Mouse (Mus musculus) olfactory bulb, adult 2 months (tissue): ENCODE measurements at regions not wholly inside any gene's neighbourhood (a gene's known extent, or its start where the extent isn't known, plus 50 kb on each side); places are given as distances from the start of the nearest gene placed in this dataset.

Experiments used
- H3K27ac ChIP-seq: fragments of 200-500 bp; 2 replicates; pipeline ENCODE4 v1.5.1; 2012; ENCODE audit warnings: low read depth, low read length; ENCODE audit not compliant: insufficient read depth
- H3K4me1 ChIP-seq: fragments of 200-500 bp; 2 replicates; pipeline ENCODE4 v1.6.1; 2012; ENCODE audit warnings: low read length; ENCODE audit not compliant: control insufficient read depth, insufficient read depth
- H3K4me3 ChIP-seq: fragments of 200-500 bp; 2 replicates; pipeline ENCODE4 v1.5.1; 2012; ENCODE audit warnings: mild to moderate bottlenecking, low read depth, low read length, moderate library complexity; ENCODE audit not compliant: insufficient read depth
- CTCF ChIP-seq: fragments of 200-500 bp; IDR thresholded peaks from 2 replicates; pipeline ENCODE4 v1.5.1; 2012; ENCODE audit warnings: low read depth, mild to moderate bottlenecking, low read length, moderate library complexity; ENCODE audit not compliant: insufficient read depth
- POLR2A ChIP-seq: fragments of 200-500 bp; IDR thresholded peaks from 2 replicates; pipeline ENCODE4 v1.6.1; 2012; ENCODE audit warnings: mild to moderate bottlenecking, low read depth, low read length, moderate library complexity; ENCODE audit not compliant: insufficient read depth
- WGBS: fragments of 180-500 bp; shearing (Covaris S2); methylation state at CpG from one replicate; pipeline ENCODE4 v1.1.7; 2018; 5-methylcytosine and 5-hydroxymethylcytosine counted together

GRCm38 (mm10) chr4:12677814-12678213 lies 506.0 kb upstream of the Fam92a start:
- H3K4me3 ChIP-seq, result no peak overlapping the region
- no peak overlapping the region for H3K27ac ChIP-seq
- no peaks in the 10 kb centered on the region for H3K4me1 ChIP-seq
- 74% methylated on average over 3 of the region's 3 CpGs for WGBS
- no peak for TF ChIP-seq POLR2A
- no peak for TF ChIP-seq CTCF

GRCm38 (mm10) chr4:12671399-12671798 lies 499.6 kb upstream of the Fam92a start:
- no peak for TF ChIP-seq POLR2A
- H3K4me1 ChIP-seq, result no peaks in the 10 kb centered on the region
- H3K27ac ChIP-seq, result no peak overlapping the region
- WGBS, result 43% methylated on average over 7 of the region's 7 CpGs
- no peak overlapping the region for H3K4me3 ChIP-seq

- H3K27ac ChIP-seq, result no peak overlapping the region
- TF ChIP-seq CTCF (no peak), POLR2A (no peak)
- 37% methylated on average over 2 of the region's 2 CpGs for WGBS
- H3K4me1 ChIP-seq, result peaks cover 2% of the 10 kb centered on the region; the same call in 1 of the 2 replicates
- no peak overlapping the region for H3K4me3 ChIP-seq
Measured at GRCm38 (mm10) chr4:12663176-12663575, 491.4 kb upstream of the Fam92a start.

DNA sequence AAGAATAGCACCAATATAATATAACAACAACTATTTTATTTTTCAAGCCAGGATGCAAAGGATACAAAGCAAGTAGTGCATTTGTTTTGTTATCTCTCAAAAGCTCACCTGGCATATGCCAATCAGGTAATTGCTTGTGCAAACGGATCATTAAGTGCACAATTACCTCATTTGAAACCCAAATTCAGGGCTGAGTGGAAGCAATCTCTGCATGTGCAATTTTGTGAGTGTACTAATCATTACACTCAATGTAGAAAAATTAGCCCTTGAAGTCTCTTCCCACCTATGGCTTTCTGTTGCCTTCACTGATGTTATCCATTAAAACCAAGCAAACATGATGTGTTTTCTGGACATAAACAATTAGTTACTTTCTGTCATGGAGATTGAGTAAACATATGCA lies 490.9 kb upstream of the Fam92a start:
- WGBS, result 52% methylated on average over 1 of the region's 1 CpGs
- TF ChIP-seq POLR2A (no peak), CTCF (no peak)
- peaks cover 2% of the 10 kb centered on the region; the same call in 1 of the 2 replicates for H3K4me1 ChIP-seq
- H3K4me3 ChIP-seq, result no peak overlapping the region
- no peak overlapping the region for H3K27ac ChIP-seq

GRCm38 (mm10) chr4:12659084-12659483 lies 487.3 kb upstream of the Fam92a start:
- no peak overlapping the region for H3K4me3 ChIP-seq
- 90% methylated on average over 1 of the region's 1 CpGs for WGBS

DNA sequence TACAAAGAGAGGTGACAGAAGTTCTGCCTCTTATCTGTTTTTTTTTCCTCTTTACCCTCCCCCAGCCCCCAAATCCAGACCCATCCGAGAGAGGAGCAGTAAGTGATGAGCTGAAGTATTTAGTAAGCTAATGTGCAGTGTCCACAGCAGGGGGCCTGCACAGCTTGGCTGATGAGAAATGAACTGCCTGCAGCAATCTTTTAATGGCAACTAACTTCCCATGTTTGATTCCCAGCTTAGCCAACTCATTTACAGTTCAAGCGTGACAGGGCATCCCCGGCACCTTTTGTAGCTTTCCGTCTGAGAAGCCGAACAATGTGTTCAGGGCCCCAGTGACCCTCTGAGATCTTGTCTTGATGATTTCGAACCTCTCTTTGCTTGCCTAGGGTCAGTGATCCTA lies 486.8 kb upstream of the Fam92a start:
- TF ChIP-seq CTCF, result no peak
- TF ChIP-seq POLR2A, result no peak
- 57% methylated on average over 6 of the region's 6 CpGs for WGBS
- Histone ChIP-seq H3K4me3 (no peak overlapping the region), H3K4me1 (peaks cover 8% of the 10 kb centered on the region), H3K27ac (no peak overlapping the region)

More at GRCm38 (mm10) chr4:12659084-12659483, 487.3 kb upstream of the Fam92a start:
- Histone ChIP-seq H3K27ac (no peak overlapping the region), H3K4me1 (peaks cover 8% of the 10 kb centered on the region)
- TF ChIP-seq CTCF (no peak), POLR2A (no peak)

DNA sequence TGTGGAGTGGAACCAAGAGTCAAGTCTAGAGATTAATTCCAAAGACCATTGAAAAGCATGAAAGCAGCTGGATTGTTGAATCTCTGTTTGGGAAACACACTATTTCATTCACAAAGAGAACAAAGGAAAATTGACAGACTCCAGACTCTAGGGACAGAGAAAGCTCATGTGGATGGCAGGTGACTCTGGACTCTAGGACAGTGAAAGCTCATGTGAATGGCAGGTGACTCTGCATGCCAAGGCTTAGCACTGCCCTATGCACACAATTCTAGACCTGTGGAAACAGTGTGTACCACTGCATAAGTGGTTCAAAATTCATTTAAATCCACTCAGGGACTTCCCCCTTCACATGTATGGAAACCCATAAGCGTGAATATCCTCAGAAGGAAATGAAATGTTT lies 486.0 kb upstream of the Fam92a start:
- H3K4me1 ChIP-seq, result peaks cover 8% of the 10 kb centered on the region
- H3K27ac ChIP-seq, result no peak overlapping the region
- no peak overlapping the region for H3K4me3 ChIP-seq
- TF ChIP-seq POLR2A, result no peak
- TF ChIP-seq CTCF, result no peak
- WGBS, result 98% methylated on average over 1 of the region's 1 CpGs

- H3K27ac ChIP-seq, result no peak overlapping the region
- H3K4me1 ChIP-seq, result peaks cover 8% of the 10 kb centered on the region
- TF ChIP-seq CTCF (no peak), POLR2A (no peak)
- 79% methylated on average over 6 of the region's 6 CpGs for WGBS
- H3K4me3 ChIP-seq, result no peak overlapping the region
Measured at GRCm38 (mm10) chr4:12656924-12657603, 485.2 kb upstream of the Fam92a start.

- WGBS, result 31% methylated on average over 13 of the region's 13 CpGs
- Histone ChIP-seq H3K4me1 (peaks cover 8% of the 10 kb centered on the region), H3K4me3 (no peak overlapping the region), H3K27ac (no peak overlapping the region)
- TF ChIP-seq POLR2A, result no peak
- TF ChIP-seq CTCF, result no peak
Measured at GRCm38 (mm10) chr4:12655457-12656228, 483.8 kb upstream of the Fam92a start.
